Mouse (Mus musculus) hematopoietic stem cell, adult 5-6 weeks (primary cell): ENCODE measurements around the gene Arhgap9. TPM values are rescaled to one million over a fixed set of nuclear protein-coding genes. Genes with fewer than 3 reads are reported as not detected.

Experiments used
- ATAC-seq, 2 experiments: fragments of 125-278 bp in 1 of 2; replicated peaks in 1 of 2; 2 replicates each; pipeline ENCODE4 v1.8.0; 2016 to 2017; ENCODE audit warnings: inconsistent platforms in 2 of 2, mild to moderate bottlenecking in 2 of 2, moderate number of reproducible peaks in 2 of 2, low read depth in 1 of 2, moderate TSS enrichment in 1 of 2; ENCODE audit not compliant: low FRiP score in 2 of 2, poor library complexity in 2 of 2, severe bottlenecking in 2 of 2, insufficient read depth in 1 of 2, low TSS enrichment in 1 of 2
- total RNA-seq: library from RNA; stranded (forward); fragments of 172-1452, 232-1000 nt; gene quantifications from 2 replicates; pipeline ENCODE4 v1.2.3, GENCODE M21; 2017

The Arhgap9 gene
- total RNA-seq, 1 experiment from 2014 or later: 29.5 TPM

DNA sequence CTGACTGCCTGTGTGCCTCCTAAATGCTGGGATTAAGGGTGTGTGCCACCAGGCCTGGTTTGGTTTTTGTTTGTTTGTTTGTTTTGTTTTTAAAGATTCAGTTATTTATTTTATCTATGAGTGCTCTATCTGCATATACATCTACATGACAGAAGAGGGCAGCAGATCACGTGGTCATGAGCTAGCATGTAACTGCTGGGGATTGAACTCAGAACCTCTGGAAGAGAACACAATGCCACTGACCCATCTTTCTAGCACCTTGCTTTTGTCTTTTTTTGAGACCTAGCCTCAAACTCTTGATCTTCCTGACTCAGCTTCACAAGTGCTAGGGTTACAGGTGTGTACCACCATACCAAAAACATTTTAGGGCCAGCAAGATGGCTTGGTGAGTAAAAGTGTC lies 13.5 kb downstream of the Arhgap9 start:
- no peak for ATAC-seq

- no peak for ATAC-seq
Measured at GRCm38 (mm10) chr10:127336952-127337351, 15.2 kb downstream of the Arhgap9 start.

DNA sequence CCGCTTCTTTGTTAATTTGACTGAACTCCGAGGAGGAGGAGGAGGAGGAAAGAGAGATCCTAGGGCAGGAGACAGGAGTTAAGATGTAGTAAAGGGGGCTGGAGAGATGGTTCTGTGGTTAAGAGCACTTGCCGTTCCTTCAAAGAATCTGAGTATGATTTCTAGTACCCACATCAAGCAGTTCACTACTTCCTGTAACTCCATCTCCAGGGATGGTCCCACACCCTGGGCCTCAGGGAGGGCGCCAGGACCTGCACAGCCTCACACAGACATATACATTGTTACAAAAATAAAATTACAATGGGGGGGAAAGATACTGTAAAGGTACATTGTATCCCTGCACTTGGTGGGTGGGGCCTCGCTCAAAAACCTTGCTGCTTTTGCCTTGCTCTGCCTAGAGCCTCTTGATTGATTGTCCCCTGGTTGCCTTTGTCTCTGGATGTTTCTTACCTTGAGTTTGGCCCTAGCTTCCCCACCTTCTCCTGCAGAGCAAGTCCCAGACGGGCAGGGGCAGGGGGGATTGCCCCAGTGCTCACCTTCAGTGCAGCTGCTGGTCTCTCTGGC lies 15.9 kb downstream of the Arhgap9 start:
- ATAC-seq: no peak

GRCm38 (mm10) chr10:127338930-127339682 lies 17.3 kb downstream of the Arhgap9 start:
- peak; percentile 84 to 89 for ATAC-seq

GRCm38 (mm10) chr10:127339683-127340576 lies 18.2 kb downstream of the Arhgap9 start:
- no peak for ATAC-seq

DNA sequence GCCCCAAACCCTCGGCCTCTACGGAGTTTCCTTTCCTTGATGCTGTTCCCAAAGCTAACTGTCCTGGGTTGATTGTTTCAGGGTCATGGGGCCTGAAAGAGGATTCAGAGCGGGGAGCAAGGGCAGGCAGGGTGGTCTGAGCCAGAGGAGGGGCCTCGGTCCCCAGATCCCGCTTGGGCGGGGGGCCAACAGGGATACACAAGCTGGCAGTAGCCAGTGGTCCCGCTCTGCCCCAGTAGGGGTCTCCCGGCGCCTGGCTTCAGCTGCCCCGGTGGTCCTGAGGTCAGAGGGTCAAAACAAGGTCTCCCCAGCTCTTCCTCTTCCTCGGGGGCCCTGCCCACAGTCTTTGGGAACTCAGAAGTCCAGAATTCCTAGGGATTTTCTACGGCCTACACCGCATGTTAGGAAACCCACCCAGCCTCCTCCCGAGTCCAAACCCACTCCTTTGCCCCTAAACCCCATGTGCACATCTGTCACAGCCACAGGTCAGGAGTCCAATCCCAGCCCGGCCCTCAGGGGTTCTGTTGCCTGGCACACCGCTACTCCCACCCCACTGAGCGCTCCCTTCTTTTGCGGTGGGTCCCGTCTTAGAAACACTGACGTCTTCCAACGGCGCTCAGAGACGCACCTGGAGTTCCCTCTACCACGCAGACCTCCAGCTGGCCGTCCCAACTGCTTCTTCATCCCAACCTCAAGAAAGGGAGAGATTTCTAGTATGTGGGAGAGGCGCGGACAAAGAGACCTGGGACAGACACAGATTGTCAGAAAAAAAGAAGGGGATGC lies 19.0 kb downstream of the Arhgap9 start:
- ATAC-seq: no peak

DNA sequence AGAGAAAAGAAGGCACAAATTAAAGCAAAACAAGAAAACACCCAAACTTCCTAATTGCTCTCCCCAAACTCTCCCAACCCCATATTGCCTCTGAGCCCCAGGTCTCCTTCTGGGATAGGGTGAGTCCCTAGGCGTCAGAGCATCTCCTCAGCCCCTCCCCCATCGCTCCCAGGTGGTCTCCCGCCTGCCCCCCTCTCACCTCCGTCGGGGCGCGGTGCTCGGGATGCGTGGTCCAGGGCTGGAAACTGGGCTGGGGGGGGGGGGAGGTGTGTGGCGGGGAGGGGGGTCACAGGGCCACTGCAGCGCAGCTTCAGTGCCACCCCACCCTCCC lies 19.6 kb downstream of the Arhgap9 start:
- no peak for ATAC-seq

- ATAC-seq: peak; percentile 54 to 63; a peak in 3 of 4 replicates
Measured at GRCm38 (mm10) chr10:127341891-127342639, 20.3 kb downstream of the Arhgap9 start, which contains the start of gene Gli1. Gli1 (minus strand) TSS chr10:127341974.

DNA sequence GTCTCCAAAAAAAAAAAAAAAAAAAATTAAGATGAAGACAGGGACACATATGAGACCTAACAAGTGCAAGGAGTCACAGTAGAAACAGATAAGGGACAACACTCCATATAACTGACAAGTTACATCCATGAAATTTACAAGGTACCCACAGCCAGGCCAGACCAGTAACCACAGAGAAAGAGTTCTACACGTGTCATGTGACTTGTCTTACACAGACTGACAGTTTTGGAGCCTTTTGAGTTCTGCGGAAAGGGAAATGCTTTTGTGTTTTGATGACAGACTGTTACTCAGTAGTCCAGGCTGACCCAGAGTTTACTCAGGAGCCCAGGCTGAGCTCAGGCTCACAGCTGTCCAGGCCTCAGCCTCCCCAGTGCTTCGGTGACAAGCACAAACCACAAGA lies 21.3 kb downstream of the Arhgap9 start:
- no peak for ATAC-seq

- no peak for ATAC-seq
Measured at GRCm38 (mm10) chr10:127346173-127346572, 24.4 kb downstream of the Arhgap9 start.

DNA sequence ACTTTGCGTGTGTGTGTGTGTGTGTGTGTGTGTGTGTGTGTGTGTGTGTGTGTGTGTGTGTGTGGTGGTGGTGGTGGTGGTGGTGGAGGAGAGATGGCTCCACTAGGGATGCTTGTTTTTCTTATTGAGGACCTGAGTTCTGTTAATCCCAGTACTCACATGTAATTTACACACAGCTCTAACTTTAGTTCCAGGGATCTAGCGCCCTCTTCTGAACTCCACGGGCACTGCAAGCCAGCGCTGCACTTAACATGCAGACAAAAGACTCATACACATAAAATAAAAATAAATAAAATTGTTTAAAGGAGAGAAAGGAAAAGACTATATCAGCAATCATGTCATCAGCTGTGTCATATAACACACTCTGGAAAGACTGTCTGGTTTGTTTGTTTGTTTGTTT lies 27.2 kb downstream of the Arhgap9 start:
- no peak for ATAC-seq

GRCm38 (mm10) chr10:127349810-127350209 lies 28.0 kb downstream of the Arhgap9 start:
- ATAC-seq: no peak

GRCm38 (mm10) chr10:127350594-127351284 lies 29.0 kb downstream of the Arhgap9 start:
- peak; percentile 84 to 87 for ATAC-seq

- ATAC-seq: no peak
Measured at GRCm38 (mm10) chr10:127351285-127351595, 29.5 kb downstream of the Arhgap9 start.

GRCm38 (mm10) chr10:127351719-127352118 lies 30.0 kb downstream of the Arhgap9 start:
- no peak for ATAC-seq

DNA sequence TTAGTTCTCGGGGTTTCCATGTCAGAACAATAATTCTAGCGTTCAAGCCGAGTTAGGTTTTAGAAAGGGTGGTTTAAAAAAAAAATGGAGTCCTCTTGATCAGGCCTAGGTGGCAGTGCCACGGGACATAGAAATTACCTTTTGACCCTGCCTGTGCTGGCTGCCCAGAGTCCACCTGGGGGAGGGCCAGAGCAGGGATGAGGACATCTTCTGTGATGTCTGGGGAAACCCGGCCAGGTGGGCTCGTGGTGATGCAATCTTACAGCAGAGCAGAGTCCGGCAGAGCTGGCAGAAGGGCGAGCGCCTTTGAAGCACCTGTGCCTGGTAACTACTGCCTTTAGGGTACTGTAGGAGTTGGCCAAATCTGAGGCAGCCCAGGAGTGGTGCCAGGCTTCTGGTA lies 30.4 kb downstream of the Arhgap9 start:
- ATAC-seq: no peak
